Mouse (Mus musculus) liver, embryonic 14.5 days (tissue): Measurements from ENCODE around the gene Cpsf4.

Source experiments
- CTCF ChIP-seq: IDR thresholded peaks from 2 replicates; pipeline ENCODE4 v1.5.1; 2016; ENCODE audit warnings: antibody characterized with exemption, low read depth, control low read depth
- EP300 ChIP-seq: IDR thresholded peaks from 2 replicates; pipeline ENCODE4 v1.6.1; 2016; ENCODE audit warnings: antibody characterized with exemption, low read depth

DNA sequence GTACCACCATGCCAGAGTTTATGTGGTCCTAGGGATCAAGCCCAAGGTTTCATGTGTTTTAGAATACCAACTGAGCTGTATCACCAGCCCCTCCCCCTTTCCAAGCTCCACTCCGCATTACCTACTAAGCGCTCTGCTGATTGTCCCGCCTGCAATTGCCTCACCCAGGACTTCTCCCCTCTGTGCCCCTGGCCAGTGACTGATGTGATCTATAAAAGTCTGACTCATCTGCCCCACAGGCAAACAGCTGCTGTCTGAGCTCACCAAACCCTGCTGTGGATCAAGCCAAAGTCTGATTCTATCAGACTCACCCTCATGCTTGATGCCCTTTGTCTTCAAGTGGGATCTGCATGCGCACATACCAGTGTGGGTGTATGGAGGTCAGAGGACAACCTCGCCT, 55.8 kb downstream of the Cpsf4 start:
- no peak for TF ChIP-seq CTCF
- no peak for TF ChIP-seq EP300
